Mouse (Mus musculus) limb, embryonic 11.5 days (tissue): ENCODE results near the gene Slc3a2. TPM values are rescaled to one million over a fixed set of nuclear protein-coding genes. Genes with fewer than 3 reads are reported as not detected.
A peak's percentile ranks its signal among the peaks of the same experiment; 100 is the strongest.

Source experiments
- ATAC-seq: fragments of 200-750 bp; cut with Nextera tagmentation; 2 replicates; pipeline ENCODE4 v1.8.0; 2017; ENCODE audit warnings: low read depth; ENCODE audit not compliant: insufficient number of reproducible peaks, low FRiP score, low TSS enrichment
- DNase-seq: peaks from one replicate; pipeline ENCODE4 v3.0.0-alpha.2; 2015; ENCODE audit warnings: low spot score
- H3K27ac ChIP-seq: fragments of 300-500 bp; sonication (generic); replicated peaks from 2 replicates; pipeline ENCODE4 v1.5.1; 2014; ENCODE audit warnings: low read depth, mild to moderate bottlenecking, low read length
- H3K27me3 ChIP-seq: fragments of 300-500 bp; sonication (generic); 2 replicates; pipeline ENCODE4 v1.6.1; 2014; ENCODE audit warnings: mild to moderate bottlenecking, low read length, mixed read lengths; ENCODE audit not compliant: control insufficient read depth, insufficient read depth
- H3K36me3 ChIP-seq: fragments of 300-500 bp; sonication (generic); 2 replicates; pipeline ENCODE4 v1.6.1; 2014; ENCODE audit warnings: mild to moderate bottlenecking, low read length, moderate library complexity, mixed read lengths; ENCODE audit not compliant: control insufficient read depth, insufficient read depth
- H3K4me1 ChIP-seq: fragments of 300-500 bp; sonication (generic); 2 replicates; pipeline ENCODE4 v1.6.1; 2014; ENCODE audit warnings: low read length, mixed read lengths; ENCODE audit not compliant: control insufficient read depth, insufficient read depth
- H3K4me2 ChIP-seq: fragments of 300-500 bp; sonication (generic); 2 replicates; pipeline ENCODE4 v1.6.1; 2014; ENCODE audit warnings: low read depth, mild to moderate bottlenecking, moderate library complexity; ENCODE audit not compliant: severe bottlenecking
- H3K4me3 ChIP-seq: fragments of 300-500 bp; sonication (generic); 2 replicates; pipeline ENCODE4 v1.5.1; 2014; ENCODE audit warnings: low read depth, low read length
- H3K9ac ChIP-seq: fragments of 300-500 bp; sonication (generic); 2 replicates; pipeline ENCODE4 v1.6.1; 2014; ENCODE audit warnings: mild to moderate bottlenecking, low read length
- H3K9me3 ChIP-seq: fragments of 300-500 bp; sonication (generic); 2 replicates; pipeline ENCODE4 v1.6.1; 2016; ENCODE audit warnings: low read length; ENCODE audit not compliant: control insufficient read depth
- WGBS: fragments of 180-500 bp; shearing (Covaris S2); extraction: QIAGEN DNeasy Blood & Tissue Kit; methylation state at CpG from one replicate; pipeline ENCODE4 v1.1.7; 2014; 5-methylcytosine and 5-hydroxymethylcytosine counted together
- polyA plus RNA-seq: library from polyadenylated mRNA; unstranded; fragments of >200 nt; fragmentation: Nextera tagmentation; extraction: Ambion mirVana; gene quantifications from 2 replicates; pipeline ENCODE4 v1.2.1, GENCODE M21; 2014

Slc3a2 gene
- polyA plus RNA-seq, 1 experiment from 2014 or later: 114 TPM

- no peak for ATAC-seq
- no peak overlapping the region for H3K4me3 ChIP-seq
- H3K9me3 ChIP-seq: no peaks in the 10 kb centered on the region
- H3K27ac ChIP-seq: no peak overlapping the region
- no peak for DNase-seq
- H3K4me2 ChIP-seq: no peak overlapping the region
- peaks cover 6% of the 10 kb centered on the region; the same call in 1 of the 2 replicates for H3K36me3 ChIP-seq
- H3K27me3 ChIP-seq: no peaks in the 10 kb centered on the region
- H3K9ac ChIP-seq: no peak overlapping the region
- 67% methylated on average over 10 of the region's 10 CpGs for WGBS
- H3K4me1 ChIP-seq: peaks cover 7% of the 10 kb centered on the region
Observed at GRCm38 (mm10) chr19:8715868-8716766, 7.1 kb downstream of the Slc3a2 start.

GRCm38 (mm10) chr19:8714653-8715481 is 8.3 kb downstream of the Slc3a2 start:
- H3K27me3 ChIP-seq: no peaks in the 10 kb centered on the region
- DNase-seq (no peak), ATAC-seq (no peak)
- no peaks in the 10 kb centered on the region for H3K9me3 ChIP-seq
- H3K9ac ChIP-seq: no peak overlapping the region
- H3K27ac ChIP-seq: 0 out of 2 replicates have a peak overlapping the region, but pooled peaks have one; percentile 8
- 79% methylated on average over 10 of the region's 10 CpGs for WGBS
- peaks cover 11% of the 10 kb centered on the region for H3K36me3 ChIP-seq
- no peak overlapping the region for H3K4me2 ChIP-seq
- peaks cover 7% of the 10 kb centered on the region for H3K4me1 ChIP-seq
- no peak overlapping the region for H3K4me3 ChIP-seq

GRCm38 (mm10) chr19:8713997-8714652 is 9.0 kb downstream of the Slc3a2 start:
- H3K36me3 ChIP-seq: peaks cover 17% of the 10 kb centered on the region
- 0 out of 2 replicates have a peak overlapping the region, but pooled peaks have one; percentile 77 for H3K27ac ChIP-seq
- ATAC-seq: no peak
- no peaks in the 10 kb centered on the region for H3K9me3 ChIP-seq
- H3K27me3 ChIP-seq: no peaks in the 10 kb centered on the region
- H3K4me3 ChIP-seq: peak overlapping the region; percentile 95
- H3K4me2 ChIP-seq: peak overlapping the region; percentile 70
- no peak for DNase-seq
- peaks cover 7% of the 10 kb centered on the region for H3K4me1 ChIP-seq
- 6% methylated on average over 13 of the region's 13 CpGs for WGBS
- peak overlapping the region; percentile 89 for H3K9ac ChIP-seq

GRCm38 (mm10) chr19:8713306-8713996 is 9.7 kb downstream of the Slc3a2 start:
- H3K9ac ChIP-seq: peak overlapping the region; percentile 89
- H3K4me2 ChIP-seq: peak overlapping the region; percentile 70
- H3K27me3 ChIP-seq: no peaks in the 10 kb centered on the region
- peaks cover 21% of the 10 kb centered on the region for H3K36me3 ChIP-seq
- under 1% methylated on average over 51 of the region's 51 CpGs for WGBS
- H3K27ac ChIP-seq: peak overlapping the region; percentile 77
- ATAC-seq (peak; percentile 90), DNase-seq (peak; percentile 95)
- H3K4me3 ChIP-seq: peak overlapping the region; percentile 95
- no peaks in the 10 kb centered on the region for H3K9me3 ChIP-seq
- peaks cover 7% of the 10 kb centered on the region for H3K4me1 ChIP-seq

GRCm38 (mm10) chr19:8712870-8713305 is 10.3 kb downstream of the Slc3a2 start:
- Histone ChIP-seq H3K27me3 (no peaks in the 10 kb centered on the region), H3K9ac (peak overlapping the region; percentile 89), H3K27ac (peak overlapping the region; percentile 77; the same call in 1 of the 2 replicates), H3K4me1 (peaks cover 7% of the 10 kb centered on the region), H3K4me3 (peak overlapping the region; percentile 95), H3K9me3 (no peaks in the 10 kb centered on the region), H3K36me3 (peaks cover 22% of the 10 kb centered on the region), H3K4me2 (peak overlapping the region; percentile 70)
- ATAC-seq: peak; percentile 63; the same call in 1 of the 2 replicates
- peak; percentile 87 for DNase-seq
- WGBS: 0% methylated on average over 13 of the region's 13 CpGs

GRCm38 (mm10) chr19:8711949-8712869 is 11.0 kb downstream of the Slc3a2 start:
- WGBS: 65% methylated on average over 10 of the region's 10 CpGs
- H3K36me3 ChIP-seq: peaks cover 27% of the 10 kb centered on the region
- DNase-seq: no peak

GRCm38 (mm10) chr19:8711506-8711905 is 11.7 kb downstream of the Slc3a2 start:
- Histone ChIP-seq H3K36me3 (peaks cover 28% of the 10 kb centered on the region), H3K27ac (no peak overlapping the region), H3K4me3 (no peak overlapping the region), H3K4me2 (peak overlapping the region; percentile 70), H3K4me1 (peaks cover 7% of the 10 kb centered on the region), H3K9ac (no peak overlapping the region; the same call in 1 of the 2 replicates), H3K27me3 (no peaks in the 10 kb centered on the region), H3K9me3 (no peaks in the 10 kb centered on the region)
- WGBS: 64% methylated on average over 4 of the region's 4 CpGs
- no peak for DNase-seq
- ATAC-seq: no peak

More at GRCm38 (mm10) chr19:8711949-8712869, 11.0 kb downstream of the Slc3a2 start:
- ATAC-seq: no peak
- Histone ChIP-seq H3K9ac (peak overlapping the region; percentile 89), H3K27ac (peak overlapping the region; percentile 77; the same call in 1 of the 2 replicates), H3K9me3 (no peaks in the 10 kb centered on the region), H3K4me3 (peak overlapping the region; percentile 95), H3K4me1 (peaks cover 7% of the 10 kb centered on the region), H3K27me3 (no peaks in the 10 kb centered on the region), H3K4me2 (peak overlapping the region; percentile 70)
